13 mouse cellular contexts compared by ENCODE assay signal in genomic region chr17:71299879-71300278, GRCm38 (mm10). TPM values are rescaled to one million over a fixed set of nuclear protein-coding genes. Genes with fewer than 3 reads are reported as not detected.
DNase-seq lines count a peak whose midpoint lies in the region; ATAC-seq lines count a peak whose summit lies in the region.
"Had no signal": no experiment of that assay in that cellular context is flagged by ENCODE, and none has a peak within 500 bp of the region (broad histone marks: within the 10 kb centered on the region; RNA-seq: fewer than 3 reads in every experiment).

No protein-coding gene starts in this region.

- H3K4me3 ChIP-seq in liver, embryonic 13.5 days (replicated peaks), result no peak overlapping the region
- H3K4me3 ChIP-seq: embryonic facial prominence, embryonic 12.5 days; forebrain, embryonic 13.5 days; heart, embryonic 15.5 days had no signal

- ATAC-seq in liver, embryonic 13.5 days (ENCODE audit: low read depth), result peak; percentile 40
- ATAC-seq in activated CD4-positive, CD25-positive, alpha-beta regulatory T cell, adult 4 months, result no peak
- ATAC-seq: forebrain, embryonic 13.5 days had no signal

- peaks cover 9% of the 10 kb centered on the region for H3K36me3 ChIP-seq in liver, embryonic 13.5 days
- H3K36me3 ChIP-seq: embryonic facial prominence, embryonic 12.5 days; heart, embryonic 15.5 days had no signal

- 73% methylated on average over 4 of the region's 4 CpGs for WGBS in liver, embryonic 13.5 days (ENCODE audit: insufficient replicate concordance)

- no peak overlapping the region for H3K9ac ChIP-seq in liver, embryonic 13.5 days
- H3K9ac ChIP-seq: embryonic facial prominence, embryonic 12.5 days; forebrain, embryonic 13.5 days; heart, embryonic 15.5 days; lung, embryonic 14.5 days had no signal

- H3K4me1 ChIP-seq in liver, embryonic 13.5 days (replicated peaks), result peaks cover 20% of the 10 kb centered on the region
- H3K4me1 ChIP-seq: embryonic facial prominence, embryonic 12.5 days; forebrain, embryonic 13.5 days had no signal

- H3K27ac ChIP-seq in liver, embryonic 13.5 days, result 0 out of 2 replicates have a peak overlapping the region, but pooled peaks have one; percentile 30
- H3K27ac ChIP-seq: embryonic facial prominence, embryonic 12.5 days; forebrain, embryonic 13.5 days; heart, embryonic 15.5 days had no signal

- peak; percentile 29 for DNase-seq in gastrocnemius, postnatal 25 days
- DNase-seq in gastrocnemius, adult 8-10 months (ENCODE audit: low spot score in 2 of 2), result no peak
- peak; percentile 38 for DNase-seq in urinary bladder, postnatal 14 days (ENCODE audit: low spot score)
- DNase-seq in urinary bladder, adult 2 months (ENCODE audit: low spot score), result no peak
- DNase-seq in liver, embryonic 13.5 days, result no peak
- DNase-seq in skeletal muscle tissue, adult 2 months (ENCODE audit: low read depth, low spot score), result peak; percentile 65
- DNase-seq in cerebellum, postnatal 4 days (ENCODE audit: low spot score in 2 of 2), result no peak
- DNase-seq: kidney, postnatal 10 days had no signal

- no peaks in the 10 kb centered on the region for H3K27me3 ChIP-seq in liver, embryonic 13.5 days
- H3K27me3 ChIP-seq: embryonic facial prominence, embryonic 12.5 days; forebrain, embryonic 13.5 days; heart, embryonic 15.5 days had no signal

- H3K4me2 ChIP-seq in liver, embryonic 13.5 days, result no peak overlapping the region
- H3K4me2 ChIP-seq: embryonic facial prominence, embryonic 12.5 days; forebrain, embryonic 13.5 days; heart, embryonic 15.5 days; lung, embryonic 14.5 days had no signal

- no peaks in the 10 kb centered on the region for H3K9me3 ChIP-seq in liver, embryonic 13.5 days (replicated peaks)
- H3K9me3 ChIP-seq: embryonic facial prominence, embryonic 12.5 days; forebrain, embryonic 13.5 days; heart, embryonic 15.5 days had no signal

RNA-seq across cellular contexts. Expression of gene Emilin2, which starts 11.9 kb away (rescaled TPM):
- total RNA-seq in gastrocnemius, postnatal 25 days (2021), result 10 to 100 TPM in 1 of 2 experiments, 1 to 10 TPM in 1; 9.9 to 13.8 TPM
- 1 to 10 TPM; 2.8 to 5.3 (median 3.2) TPM for total RNA-seq in gastrocnemius, adult 8-10 months (2022)
- 7.0 and 13.9 TPM in 2 replicates for polyA plus RNA-seq in urinary bladder, adult 2 months (2012; rRNA removed)
- polyA plus RNA-seq in liver, embryonic 13.5 days (2015; fragmentation: Nextera tagmentation; extraction: Ambion mirVana), result 23.0 and 24.9 TPM in 2 replicates
- under 1 TPM in 1 of 2 experiments, not detected in 1; 0.11 TPM for polyA plus RNA-seq in activated CD4-positive, CD25-positive, alpha-beta regulatory T cell, adult 4 months (2017; shearing (Covaris generic))

Comparison
In these comparisons a context has a peak if more than half of its experiments do, and no peak if none do; other contexts are left out.
1. DNase-seq: peak in gastrocnemius, postnatal 25 days (single experiment), urinary bladder, postnatal 14 days (single experiment) and skeletal muscle tissue, adult 2 months (single experiment); none in gastrocnemius, adult 8-10 months (0 of 2), urinary bladder, adult 2 months (single experiment), liver, embryonic 13.5 days (single experiment) and cerebellum, postnatal 4 days (0 of 2).